Mouse (Mus musculus): ENCODE measurements around the gene Csnk1g1.

- TF ChIP-seq CTCF (IDR thresholded peaks at IDR 0.05; ENCODE audit: extremely low read depth, insufficient read depth, insufficient read length, insufficient replicate concordance) (no peak), POLR2A (IDR thresholded peaks at IDR 0.05; ENCODE audit: low read depth, low read length) (no peak)
These were observed 111.9 kb downstream of the Csnk1g1 start for GRCm38 (mm10) chr9:66020601-66021000.
